Mouse (Mus musculus) stomach, embryonic 15.5 days (tissue): ENCODE data around the gene Srd5a1. TPM values are rescaled to one million over a fixed set of nuclear protein-coding genes. Genes with fewer than 3 reads are reported as not detected.

Experiments
- ATAC-seq: fragments of 200-750 bp; cut with Nextera tagmentation; 2 replicates; pipeline ENCODE4 v1.8.0; 2017; ENCODE audit warnings: low read depth, moderate number of reproducible peaks, moderate TSS enrichment; ENCODE audit not compliant: insufficient read depth, low FRiP score
- H3K27ac ChIP-seq: fragments of 300-500 bp; sonication (generic); 2 replicates; pipeline ENCODE4 v1.5.1; 2015; ENCODE audit warnings: mild to moderate bottlenecking, inconsistent platforms
- H3K27me3 ChIP-seq: fragments of 300-500 bp; sonication (generic); replicated peaks from 2 replicates; pipeline ENCODE4 v1.6.1; 2015; ENCODE audit warnings: inconsistent platforms
- H3K36me3 ChIP-seq: fragments of 300-500 bp; sonication (generic); 2 replicates; pipeline ENCODE4 v1.6.1; 2015; ENCODE audit warnings: inconsistent platforms
- H3K4me1 ChIP-seq: fragments of 300-500 bp; sonication (generic); 2 replicates; pipeline ENCODE4 v1.6.1; 2015; ENCODE audit warnings: inconsistent platforms
- H3K4me2 ChIP-seq: fragments of 300-500 bp; sonication (generic); 2 replicates; pipeline ENCODE4 v1.6.1; 2015; ENCODE audit warnings: mild to moderate bottlenecking, inconsistent platforms
- H3K4me3 ChIP-seq: fragments of 300-500 bp; sonication (generic); replicated peaks from 2 replicates; pipeline ENCODE4 v1.5.1; 2015; ENCODE audit warnings: inconsistent platforms
- H3K9ac ChIP-seq: fragments of 300-500 bp; sonication (generic); 2 replicates; pipeline ENCODE4 v1.6.1; 2015; ENCODE audit warnings: inconsistent platforms
- H3K9me3 ChIP-seq: fragments of 300-500 bp; sonication (generic); 2 replicates; pipeline ENCODE4 v1.6.1; 2016; ENCODE audit warnings: inconsistent platforms
- WGBS: fragments of 180-500 bp; shearing (Covaris S2); methylation state at CpG from one replicate; pipeline ENCODE4 v1.1.7; 2015; 5-methylcytosine and 5-hydroxymethylcytosine counted together
- polyA plus RNA-seq: library from polyadenylated mRNA; unstranded; fragments of >200 nt; fragmentation: Nextera tagmentation; extraction: Ambion mirVana; gene quantifications from 2 replicates; pipeline ENCODE4 v1.2.1, GENCODE M21; 2015

Gene Srd5a1
- 28.3 TPM in 2 replicates for polyA plus RNA-seq

- peaks cover 9% of the 10 kb centered on the region for H3K4me1 ChIP-seq
- H3K27ac ChIP-seq, result peak within 1 kb of the TSS; percentile 65; the same call in 1 of the 2 replicates
- no peaks in the 10 kb centered on the region for H3K27me3 ChIP-seq
- H3K4me3 ChIP-seq, result peak within 1 kb of the TSS; percentile 99
- no peaks in the 10 kb centered on the region for H3K9me3 ChIP-seq
- peak within 1 kb of the TSS; percentile 81 for H3K9ac ChIP-seq
- peaks cover 14% of the 10 kb centered on the region for H3K36me3 ChIP-seq
- peak; percentile 99 for ATAC-seq
- under 1% methylated on average over 68 of the region's 69 CpGs for WGBS
- peak within 1 kb of the TSS; percentile 95 for H3K4me2 ChIP-seq
These were observed at the start of gene Srd5a1 for GRCm38 (mm10) chr13:69611398-69612174. Srd5a1 (minus strand) TSS chr13:69611442.

DNA sequence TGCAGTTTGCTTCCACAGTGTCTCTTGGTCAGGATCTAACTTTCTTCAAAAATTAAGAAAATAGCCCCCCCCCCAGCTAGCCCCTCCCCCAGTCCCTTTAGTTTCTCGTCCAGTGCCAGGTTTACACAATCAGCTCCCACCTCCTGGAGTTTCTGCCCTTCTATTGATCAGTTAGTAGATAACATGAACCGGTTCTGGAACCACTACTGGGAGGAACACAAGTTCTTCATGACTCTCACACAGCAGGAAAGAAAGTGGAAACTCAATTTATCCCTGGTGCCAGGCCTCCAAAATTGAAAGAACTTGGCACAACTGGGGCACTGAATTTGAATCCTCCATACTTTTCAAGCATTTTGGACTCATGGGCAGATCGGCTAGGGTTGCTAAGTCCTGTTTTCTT lies 43.3 kb upstream of the Srd5a1 start:
- Histone ChIP-seq H3K36me3 (no peaks in the 10 kb centered on the region), H3K4me3 (no peak overlapping the region)

GRCm38 (mm10) chr13:69646481-69646880 lies 35.2 kb upstream of the Srd5a1 start:
- no peaks in the 10 kb centered on the region for H3K36me3 ChIP-seq
- no peaks in the 10 kb centered on the region for H3K4me1 ChIP-seq
- H3K27me3 ChIP-seq, result no peaks in the 10 kb centered on the region
- ATAC-seq, result no peak
- no peaks in the 10 kb centered on the region for H3K9me3 ChIP-seq
- no peak overlapping the region for H3K4me3 ChIP-seq
- no peak overlapping the region for H3K4me2 ChIP-seq
- 82% methylated on average over 9 of the region's 9 CpGs for WGBS
- H3K27ac ChIP-seq, result no peak overlapping the region
- H3K9ac ChIP-seq, result no peak overlapping the region

More for the DNA sequence above, 43.3 kb upstream of the Srd5a1 start:
- Histone ChIP-seq H3K4me1 (no peaks in the 10 kb centered on the region), H3K4me2 (no peak overlapping the region), H3K9ac (no peak overlapping the region), H3K27me3 (0 out of 2 replicates have a peak, but pooled peaks cover 3% of the 10 kb centered on the region), H3K27ac (no peak overlapping the region), H3K9me3 (no peaks in the 10 kb centered on the region)
- WGBS, result 56% methylated on average over 3 of the region's 3 CpGs
- no peak for ATAC-seq

GRCm38 (mm10) chr13:69645694-69646423 lies 34.6 kb upstream of the Srd5a1 start:
- 70% methylated on average over 13 of the region's 13 CpGs for WGBS
- H3K27me3 ChIP-seq, result no peaks in the 10 kb centered on the region
- no peaks in the 10 kb centered on the region for H3K36me3 ChIP-seq
- H3K27ac ChIP-seq, result no peak overlapping the region
- H3K9me3 ChIP-seq, result no peaks in the 10 kb centered on the region
- no peaks in the 10 kb centered on the region for H3K4me1 ChIP-seq
- H3K9ac ChIP-seq, result no peak overlapping the region
- no peak for ATAC-seq
- no peak overlapping the region for H3K4me2 ChIP-seq
- H3K4me3 ChIP-seq, result no peak overlapping the region

GRCm38 (mm10) chr13:69644427-69645166 lies 33.4 kb upstream of the Srd5a1 start:
- Histone ChIP-seq H3K4me2 (no peak overlapping the region), H3K27ac (no peak overlapping the region), H3K27me3 (no peaks in the 10 kb centered on the region), H3K36me3 (peaks cover 6% of the 10 kb centered on the region; the same call in 1 of the 2 replicates), H3K9ac (no peak overlapping the region), H3K4me1 (no peaks in the 10 kb centered on the region), H3K9me3 (no peaks in the 10 kb centered on the region), H3K4me3 (no peak overlapping the region)
- 78% methylated on average over 13 of the region's 13 CpGs for WGBS
- ATAC-seq, result no peak

- H3K27ac ChIP-seq, result no peak overlapping the region
- no peak overlapping the region for H3K9ac ChIP-seq
- no peaks in the 10 kb centered on the region for H3K9me3 ChIP-seq
- H3K4me3 ChIP-seq, result no peak overlapping the region
- ATAC-seq, result no peak
- H3K4me2 ChIP-seq, result no peak overlapping the region
- no peaks in the 10 kb centered on the region for H3K27me3 ChIP-seq
- no peaks in the 10 kb centered on the region for H3K4me1 ChIP-seq
- H3K36me3 ChIP-seq, result peaks cover 6% of the 10 kb centered on the region; the same call in 1 of the 2 replicates
- 78% methylated on average over 2 of the region's 2 CpGs for WGBS
These were observed 32.7 kb upstream of the Srd5a1 start for GRCm38 (mm10) chr13:69643937-69644336.

- no peak overlapping the region for H3K9ac ChIP-seq
- ATAC-seq, result no peak
- WGBS, result 72% methylated on average over 5 of the region's 5 CpGs
- no peak overlapping the region for H3K4me3 ChIP-seq
- no peaks in the 10 kb centered on the region for H3K4me1 ChIP-seq
- H3K27me3 ChIP-seq, result no peaks in the 10 kb centered on the region
- H3K4me2 ChIP-seq, result no peak overlapping the region
- H3K27ac ChIP-seq, result no peak overlapping the region
- peaks cover 6% of the 10 kb centered on the region; the same call in 1 of the 2 replicates for H3K36me3 ChIP-seq
- no peaks in the 10 kb centered on the region for H3K9me3 ChIP-seq
These were observed 31.5 kb upstream of the Srd5a1 start for GRCm38 (mm10) chr13:69642656-69643216.

DNA sequence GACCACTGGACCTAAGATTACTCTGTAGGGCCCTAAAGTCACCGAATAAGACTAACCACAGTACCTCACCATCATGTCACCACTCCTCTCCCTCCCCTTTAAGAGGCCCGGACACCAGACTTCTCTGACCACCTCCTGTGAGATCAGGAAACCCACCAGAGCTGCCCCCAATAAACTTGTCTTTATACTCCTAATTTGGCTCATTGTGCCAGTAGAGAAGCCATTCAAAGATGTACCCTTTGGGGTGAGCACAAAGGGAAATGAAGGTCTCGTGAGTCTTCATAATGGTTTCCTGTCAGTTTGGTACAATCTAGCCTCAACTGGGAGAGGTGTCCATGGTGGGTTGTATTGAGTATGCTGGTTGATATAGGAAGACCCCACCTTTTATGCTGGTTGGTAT lies 29.8 kb upstream of the Srd5a1 start:
- H3K4me2 ChIP-seq, result no peak overlapping the region
- peaks cover 6% of the 10 kb centered on the region for H3K36me3 ChIP-seq
- 86% methylated on average over 3 of the region's 3 CpGs for WGBS
- no peak for ATAC-seq
- H3K4me1 ChIP-seq, result no peaks in the 10 kb centered on the region
- H3K9ac ChIP-seq, result no peak overlapping the region
- no peaks in the 10 kb centered on the region for H3K27me3 ChIP-seq
- H3K27ac ChIP-seq, result no peak overlapping the region
- H3K9me3 ChIP-seq, result no peaks in the 10 kb centered on the region
- no peak overlapping the region for H3K4me3 ChIP-seq

- 80% methylated on average over 4 of the region's 4 CpGs for WGBS
- H3K4me3 ChIP-seq, result no peak overlapping the region
These were observed 29.3 kb upstream of the Srd5a1 start for GRCm38 (mm10) chr13:69640541-69640940.

DNA sequence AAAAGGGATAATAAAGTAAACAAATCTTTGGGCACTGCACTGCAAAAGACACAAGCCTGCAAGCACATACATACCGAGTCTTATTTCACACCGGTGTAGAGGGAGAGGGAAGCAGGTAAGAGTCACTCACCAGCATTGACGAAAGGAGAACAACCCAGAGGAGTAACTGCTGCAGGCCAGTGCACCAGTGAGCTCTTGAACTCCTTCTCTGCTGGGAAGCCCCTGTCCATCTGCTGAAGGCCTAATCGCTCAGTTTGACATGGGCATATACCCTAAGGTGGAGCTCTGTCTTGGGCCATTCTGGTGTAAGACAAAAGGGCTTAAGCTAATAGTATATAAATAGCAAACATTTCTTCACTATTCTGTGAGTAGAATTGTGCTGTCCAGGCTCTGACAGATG lies 28.9 kb upstream of the Srd5a1 start:
- 89% methylated on average over 4 of the region's 4 CpGs for WGBS
- no peak overlapping the region for H3K9ac ChIP-seq
- no peak overlapping the region for H3K4me2 ChIP-seq
- ATAC-seq, result no peak
- H3K27me3 ChIP-seq, result no peaks in the 10 kb centered on the region
- peaks cover 13% of the 10 kb centered on the region for H3K36me3 ChIP-seq
- H3K27ac ChIP-seq, result no peak overlapping the region
- H3K4me1 ChIP-seq, result no peaks in the 10 kb centered on the region
- H3K4me3 ChIP-seq, result no peak overlapping the region
- H3K9me3 ChIP-seq, result no peaks in the 10 kb centered on the region

More at GRCm38 (mm10) chr13:69640541-69640940, 29.3 kb upstream of the Srd5a1 start:
- Histone ChIP-seq H3K4me2 (no peak overlapping the region), H3K9ac (no peak overlapping the region), H3K36me3 (peaks cover 9% of the 10 kb centered on the region), H3K27me3 (no peaks in the 10 kb centered on the region), H3K27ac (no peak overlapping the region), H3K9me3 (no peaks in the 10 kb centered on the region), H3K4me1 (no peaks in the 10 kb centered on the region)
- no peak for ATAC-seq

- Histone ChIP-seq H3K36me3 (peaks cover 22% of the 10 kb centered on the region), H3K9me3 (no peaks in the 10 kb centered on the region), H3K4me3 (no peak overlapping the region), H3K27ac (no peak overlapping the region), H3K4me1 (no peaks in the 10 kb centered on the region), H3K9ac (no peak overlapping the region), H3K4me2 (no peak overlapping the region), H3K27me3 (no peaks in the 10 kb centered on the region)
- 88% methylated on average over 5 of the region's 5 CpGs for WGBS
- ATAC-seq, result no peak
These were observed 28.0 kb upstream of the Srd5a1 start for GRCm38 (mm10) chr13:69639251-69639650.
